Mouse (Mus musculus): Measurements from ENCODE around the gene Zbtb7a. TPM values are rescaled to one million over a fixed set of nuclear protein-coding genes. Genes with fewer than 3 reads are reported as not detected.
A peak's percentile ranks its signal among the peaks of the same experiment; 100 is the strongest.

Gene Zbtb7a
- polyA plus RNA-seq, 1 experiment from 2014 or later, result 13.5 TPM

DNA sequence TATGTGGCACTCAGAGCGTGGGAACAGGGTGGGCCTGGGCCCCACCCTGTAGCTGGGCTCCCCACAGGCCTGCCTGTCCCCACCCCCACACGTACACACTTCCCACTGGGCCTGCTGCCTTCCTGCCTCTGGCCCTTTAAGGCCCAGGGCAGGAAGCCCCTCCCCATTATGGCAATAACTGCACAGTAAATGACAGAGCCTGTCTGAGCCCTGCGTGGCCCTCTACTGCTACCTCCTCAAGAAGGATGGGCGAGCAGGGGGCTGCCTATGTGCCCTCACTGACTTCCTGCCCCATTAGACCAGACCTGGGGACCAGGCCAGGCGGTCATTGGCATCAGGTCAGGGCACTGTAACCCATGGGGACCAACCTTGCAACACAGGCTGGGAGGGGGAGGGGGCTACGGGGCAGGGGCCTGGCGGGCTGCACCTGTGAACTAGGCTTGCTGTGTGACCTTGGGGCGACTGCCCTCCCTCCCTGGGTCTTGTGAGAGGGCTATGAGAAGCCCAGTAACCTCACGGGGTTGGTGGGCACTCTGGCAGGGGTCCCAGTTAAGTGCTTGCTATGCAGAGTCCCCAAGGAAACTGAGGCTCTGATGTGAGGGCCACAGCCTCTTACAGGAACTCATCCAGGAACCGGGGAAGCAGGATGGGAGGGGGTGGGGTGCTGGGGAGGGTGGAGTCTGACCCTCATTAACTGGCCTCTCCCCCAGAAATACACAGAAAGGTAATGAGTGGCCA, 5.9 kb downstream of the Zbtb7a start:
- no peak overlapping the region for H3K9ac ChIP-seq
- H3K4me2 ChIP-seq, result no peak overlapping the region
- WGBS, result 77% methylated on average over 10 of the region's 10 CpGs
- H3K4me1 ChIP-seq, result peaks cover 56% of the 10 kb centered on the region
- ATAC-seq (ENCODE audit: low FRiP score), result no peak
- H3K27me3 ChIP-seq, result peaks cover 3% of the 10 kb centered on the region
- no peak overlapping the region for H3K27ac ChIP-seq
- H3K36me3 ChIP-seq (replicated peaks), result peaks cover 26% of the 10 kb centered on the region
- H3K9me3 ChIP-seq, result no peaks in the 10 kb centered on the region
- H3K4me3 ChIP-seq (replicated peaks), result peak overlapping the region; percentile 7; the same call in 1 of the 2 replicates

- Histone ChIP-seq H3K27me3 (no peaks in the 10 kb centered on the region), H3K36me3 (replicated peaks) (peaks cover 34% of the 10 kb centered on the region), H3K27ac (0 out of 2 replicates have a peak overlapping the region, but pooled peaks have one; percentile 8), H3K4me1 (peaks cover 52% of the 10 kb centered on the region), H3K9me3 (no peaks in the 10 kb centered on the region), H3K4me3 (replicated peaks) (no peak overlapping the region), H3K9ac (0 out of 2 replicates have a peak overlapping the region, but pooled peaks have one; percentile 25), H3K4me2 (no peak overlapping the region)
- 85% methylated on average over 7 of the region's 7 CpGs for WGBS
- ATAC-seq (ENCODE audit: low FRiP score), result no peak
These were observed 6.6 kb downstream of the Zbtb7a start for GRCm38 (mm10) chr10:81141455-81142210.

- peaks cover 43% of the 10 kb centered on the region for H3K36me3 ChIP-seq (replicated peaks)
- H3K9ac ChIP-seq, result no peak overlapping the region
- peaks cover 52% of the 10 kb centered on the region for H3K4me1 ChIP-seq
- H3K4me2 ChIP-seq, result no peak overlapping the region
- H3K4me3 ChIP-seq (replicated peaks), result no peak overlapping the region
- 91% methylated on average over 5 of the region's 5 CpGs for WGBS
- no peaks in the 10 kb centered on the region for H3K27me3 ChIP-seq
- ATAC-seq (ENCODE audit: low FRiP score), result no peak
- peak overlapping the region; percentile 37; the same call in 1 of the 2 replicates for H3K27ac ChIP-seq
- H3K9me3 ChIP-seq, result no peaks in the 10 kb centered on the region
These were observed 7.5 kb downstream of the Zbtb7a start for GRCm38 (mm10) chr10:81142551-81142981.

- 94% methylated on average over 7 of the region's 7 CpGs for WGBS
- Histone ChIP-seq H3K4me2 (no peak overlapping the region), H3K36me3 (replicated peaks) (peaks cover 50% of the 10 kb centered on the region), H3K27me3 (no peaks in the 10 kb centered on the region), H3K4me1 (peaks cover 48% of the 10 kb centered on the region), H3K27ac (no peak overlapping the region), H3K9ac (no peak overlapping the region), H3K4me3 (replicated peaks) (no peak overlapping the region), H3K9me3 (no peaks in the 10 kb centered on the region)
- ATAC-seq (ENCODE audit: low FRiP score), result no peak
These were observed 8.2 kb downstream of the Zbtb7a start for GRCm38 (mm10) chr10:81143157-81143633.

DNA sequence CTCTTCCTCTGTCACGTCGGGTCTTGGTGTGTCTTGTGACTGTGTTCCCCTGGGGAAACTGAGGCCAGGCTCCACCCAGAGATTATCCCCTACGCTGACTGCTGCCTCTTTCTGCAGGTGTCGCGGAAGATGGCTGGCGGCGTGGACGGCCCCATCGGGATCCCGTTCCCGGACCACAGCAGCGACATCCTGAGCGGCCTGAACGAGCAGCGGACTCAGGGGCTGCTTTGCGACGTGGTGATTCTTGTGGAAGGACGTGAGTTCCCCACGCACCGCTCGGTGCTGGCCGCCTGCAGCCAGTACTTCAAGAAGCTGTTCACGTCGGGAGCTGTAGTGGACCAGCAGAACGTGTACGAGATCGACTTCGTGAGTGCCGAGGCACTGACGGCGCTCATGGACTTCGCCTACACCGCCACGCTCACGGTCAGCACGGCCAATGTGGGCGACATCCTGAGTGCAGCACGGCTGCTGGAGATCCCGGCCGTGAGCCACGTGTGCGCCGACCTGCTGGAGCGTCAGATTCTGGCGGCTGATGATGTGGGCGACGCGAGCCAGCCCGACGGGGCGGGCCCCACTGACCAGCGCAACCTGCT, 8.9 kb downstream of the Zbtb7a start:
- H3K4me2 ChIP-seq, result no peak overlapping the region
- H3K27ac ChIP-seq, result peak overlapping the region; percentile 19; the same call in 1 of the 2 replicates
- ATAC-seq (ENCODE audit: low FRiP score), result no peak
- H3K27me3 ChIP-seq, result no peaks in the 10 kb centered on the region
- H3K4me3 ChIP-seq (replicated peaks), result no peak overlapping the region
- 96% methylated on average over 52 of the region's 52 CpGs for WGBS
- peaks cover 41% of the 10 kb centered on the region for H3K4me1 ChIP-seq
- H3K36me3 ChIP-seq (replicated peaks), result peaks cover 57% of the 10 kb centered on the region
- no peak overlapping the region for H3K9ac ChIP-seq
- H3K9me3 ChIP-seq, result no peaks in the 10 kb centered on the region

DNA sequence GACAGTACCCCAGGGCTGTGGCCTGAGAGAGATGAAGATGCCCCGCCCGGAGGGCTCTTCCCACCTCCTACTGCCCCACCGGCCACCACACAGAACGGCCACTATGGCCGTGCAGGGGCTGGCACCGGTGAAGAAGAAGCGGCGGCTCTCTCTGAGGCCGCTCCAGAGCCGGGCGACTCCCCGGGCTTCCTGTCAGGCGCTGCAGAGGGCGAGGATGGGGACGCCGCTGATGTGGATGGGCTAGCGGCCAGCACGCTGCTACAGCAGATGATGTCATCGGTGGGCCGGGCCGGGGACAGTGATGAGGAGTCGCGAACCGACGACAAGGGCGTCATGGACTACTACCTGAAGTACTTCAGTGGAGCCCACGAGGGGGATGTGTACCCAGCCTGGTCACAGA, 9.6 kb downstream of the Zbtb7a start:
- Histone ChIP-seq H3K4me2 (no peak overlapping the region), H3K4me1 (peaks cover 34% of the 10 kb centered on the region), H3K9me3 (no peaks in the 10 kb centered on the region), H3K36me3 (replicated peaks) (peaks cover 64% of the 10 kb centered on the region), H3K4me3 (replicated peaks) (no peak overlapping the region), H3K27me3 (no peaks in the 10 kb centered on the region), H3K9ac (no peak overlapping the region), H3K27ac (peak overlapping the region; percentile 19; the same call in 1 of the 2 replicates)
- WGBS, result 94% methylated on average over 27 of the region's 27 CpGs
- no peak for ATAC-seq (ENCODE audit: low FRiP score)

DNA sequence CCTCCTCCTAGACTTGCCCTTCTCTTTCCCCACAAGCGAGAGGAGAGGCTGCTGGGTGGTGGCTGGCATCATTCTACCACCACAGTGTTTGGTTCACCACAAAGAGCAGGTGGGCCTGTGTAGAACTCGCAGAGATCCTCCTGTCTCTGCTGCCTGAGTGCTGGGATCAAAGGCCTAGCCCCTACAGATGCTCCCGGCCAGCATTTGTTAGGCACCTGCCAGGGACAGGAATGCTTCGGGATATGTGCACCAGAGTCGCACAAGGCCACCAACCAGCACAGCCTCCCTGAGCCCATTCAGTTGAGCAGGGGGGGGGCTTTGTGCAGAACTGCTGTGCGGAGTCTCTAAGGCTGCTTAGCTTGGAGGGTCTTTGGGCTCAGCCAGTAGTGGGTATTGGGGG, 10.3 kb downstream of the Zbtb7a start:
- H3K9ac ChIP-seq, result no peak overlapping the region
- no peak overlapping the region for H3K4me2 ChIP-seq
- no peaks in the 10 kb centered on the region for H3K9me3 ChIP-seq
- ATAC-seq (ENCODE audit: low FRiP score), result no peak
- no peak overlapping the region; the same call in 1 of the 2 replicates for H3K4me3 ChIP-seq (replicated peaks)
- no peaks in the 10 kb centered on the region for H3K27me3 ChIP-seq
- H3K4me1 ChIP-seq, result peaks cover 27% of the 10 kb centered on the region
- peaks cover 71% of the 10 kb centered on the region for H3K36me3 ChIP-seq (replicated peaks)
- H3K27ac ChIP-seq, result no peak overlapping the region
- 96% methylated on average over 6 of the region's 6 CpGs for WGBS

DNA sequence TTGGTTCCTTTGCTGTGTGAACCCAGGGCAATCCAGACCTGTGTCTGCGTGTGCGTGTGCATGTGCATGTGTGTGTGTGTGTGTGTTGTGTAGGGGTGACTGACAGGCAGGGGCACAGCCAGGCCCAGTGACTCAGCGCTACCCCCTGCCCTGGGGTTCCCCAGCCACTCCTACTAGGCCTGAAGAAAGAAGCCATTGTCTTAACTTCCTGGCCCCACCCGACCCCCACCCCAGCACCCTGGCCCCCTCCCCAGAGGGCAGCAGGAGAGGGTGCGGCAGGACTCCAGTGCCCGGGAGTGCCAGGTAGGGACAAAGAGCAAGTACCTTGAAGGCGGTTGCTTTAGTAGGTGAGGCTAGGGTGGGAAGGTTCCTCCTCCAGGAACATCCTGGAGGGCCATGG, 10.8 kb downstream of the Zbtb7a start:
- no peaks in the 10 kb centered on the region for H3K9me3 ChIP-seq
- no peak overlapping the region for H3K9ac ChIP-seq
- WGBS, result 91% methylated on average over 7 of the region's 7 CpGs
- no peak overlapping the region for H3K27ac ChIP-seq
- H3K36me3 ChIP-seq (replicated peaks), result peaks cover 74% of the 10 kb centered on the region
- peaks cover 23% of the 10 kb centered on the region for H3K4me1 ChIP-seq
- no peak overlapping the region; the same call in 1 of the 2 replicates for H3K4me3 ChIP-seq (replicated peaks)
- H3K27me3 ChIP-seq, result no peaks in the 10 kb centered on the region
- no peak overlapping the region for H3K4me2 ChIP-seq
- no peak for ATAC-seq (ENCODE audit: low FRiP score)

- WGBS, result 91% methylated on average over 4 of the region's 4 CpGs
- H3K4me3 ChIP-seq (replicated peaks), result no peak overlapping the region
- H3K36me3 ChIP-seq (replicated peaks), result peaks cover 74% of the 10 kb centered on the region
- no peak overlapping the region for H3K9ac ChIP-seq
- peaks cover 17% of the 10 kb centered on the region for H3K4me1 ChIP-seq
- H3K4me2 ChIP-seq, result no peak overlapping the region
- H3K27ac ChIP-seq, result no peak overlapping the region
- no peaks in the 10 kb centered on the region for H3K9me3 ChIP-seq
- no peak for ATAC-seq (ENCODE audit: low FRiP score)
- H3K27me3 ChIP-seq, result no peaks in the 10 kb centered on the region
These were observed 11.3 kb downstream of the Zbtb7a start for GRCm38 (mm10) chr10:81146296-81146695.

DNA sequence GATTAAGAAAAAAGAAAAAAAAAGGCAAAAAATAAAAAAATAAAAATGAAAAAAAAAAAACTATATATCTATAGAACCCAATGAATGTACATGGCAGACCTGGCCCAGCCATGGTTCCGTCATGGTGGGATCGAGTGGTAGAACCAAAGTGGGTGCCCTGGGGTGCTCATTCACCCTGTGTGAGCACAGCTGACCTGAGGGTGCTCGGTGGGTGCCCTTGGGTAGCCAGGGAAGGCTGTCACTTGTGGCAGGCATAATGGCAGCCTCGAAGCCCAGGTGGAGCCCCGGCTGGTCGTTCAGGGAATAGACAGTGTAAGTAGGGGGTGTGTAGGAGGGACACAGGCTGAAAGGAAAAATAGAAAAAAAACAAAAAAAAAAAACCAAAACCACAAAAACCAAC, 16.2 kb downstream of the Zbtb7a start:
- Histone ChIP-seq H3K4me3 (replicated peaks) (no peak overlapping the region), H3K36me3 (replicated peaks) (peaks cover 86% of the 10 kb centered on the region), H3K4me2 (no peak overlapping the region), H3K9ac (no peak overlapping the region), H3K9me3 (no peaks in the 10 kb centered on the region), H3K4me1 (no peaks in the 10 kb centered on the region), H3K27me3 (no peaks in the 10 kb centered on the region), H3K27ac (no peak overlapping the region)
- WGBS, result 81% methylated on average over 6 of the region's 6 CpGs
- ATAC-seq (ENCODE audit: low FRiP score), result no peak

DNA sequence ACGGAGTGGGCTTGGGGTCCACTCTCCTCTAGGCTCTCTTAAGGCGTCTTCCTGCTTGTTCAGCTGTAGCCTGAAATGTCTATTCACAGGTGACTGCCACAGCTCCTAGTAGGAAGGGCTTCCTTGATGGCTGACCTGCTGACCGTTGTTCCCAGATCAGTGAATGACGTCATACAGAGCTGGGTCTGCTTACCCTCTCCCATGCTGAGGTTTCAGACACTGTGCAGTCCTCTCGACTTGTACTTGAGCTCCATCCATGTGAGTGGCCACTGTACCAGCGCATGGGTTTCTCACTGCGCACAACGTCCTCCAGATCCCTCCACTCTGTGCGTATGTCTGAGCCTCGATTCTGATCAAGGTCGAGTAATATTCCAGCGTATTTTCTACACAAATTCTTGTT, 17.6 kb downstream of the Zbtb7a start:
- Histone ChIP-seq H3K27ac (peak overlapping the region; percentile 1; the same call in 1 of the 2 replicates), H3K4me2 (no peak overlapping the region), H3K36me3 (replicated peaks) (peaks cover 86% of the 10 kb centered on the region), H3K4me1 (no peaks in the 10 kb centered on the region), H3K9me3 (no peaks in the 10 kb centered on the region), H3K9ac (no peak overlapping the region), H3K4me3 (replicated peaks) (no peak overlapping the region), H3K27me3 (no peaks in the 10 kb centered on the region)
- WGBS, result 82% methylated on average over 12 of the region's 12 CpGs
- ATAC-seq (ENCODE audit: low FRiP score), result no peak

DNA sequence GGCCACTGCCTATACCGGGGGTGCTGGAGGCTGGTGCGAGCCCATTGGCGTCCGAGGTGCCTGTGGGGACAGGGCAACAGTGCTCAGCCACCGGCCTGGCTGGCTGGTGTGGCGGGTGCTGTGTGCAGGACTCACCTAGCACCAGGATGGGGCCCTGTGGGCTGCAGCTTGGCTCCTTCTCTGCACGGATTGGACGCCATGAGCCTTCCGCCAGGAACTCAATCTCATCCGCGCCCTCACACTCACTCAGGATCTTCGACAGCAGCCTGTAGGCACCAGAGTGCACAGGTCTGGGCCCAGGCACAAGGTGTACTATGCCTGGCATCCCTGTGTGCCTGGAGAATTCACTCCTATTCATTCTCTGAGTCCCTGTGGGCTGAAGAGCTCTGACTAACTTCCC, 19.3 kb downstream of the Zbtb7a start:
- Histone ChIP-seq H3K9me3 (no peaks in the 10 kb centered on the region), H3K9ac (no peak overlapping the region), H3K36me3 (replicated peaks) (peaks cover 85% of the 10 kb centered on the region), H3K27me3 (no peaks in the 10 kb centered on the region), H3K27ac (no peak overlapping the region), H3K4me1 (no peaks in the 10 kb centered on the region), H3K4me2 (no peak overlapping the region), H3K4me3 (replicated peaks) (no peak overlapping the region)
- ATAC-seq (ENCODE audit: low FRiP score), result no peak
- 93% methylated on average over 12 of the region's 12 CpGs for WGBS

Measured in forebrain, embryonic 12.5 days (tissue).